Mouse (Mus musculus): ENCODE measurements at regions not wholly inside any gene's neighbourhood (a gene's known extent, or its start where the extent isn't known, plus 50 kb on each side); places are given as distances from the start of the nearest gene placed in this dataset.

- TF ChIP-seq CTCF (IDR thresholded peaks at IDR 0.05; ENCODE audit: low read depth, low read length), result no peak
- TF ChIP-seq POLR2A (IDR thresholded peaks at IDR 0.05; ENCODE audit: extremely low read depth, insufficient read depth, low read length), result no peak
- Histone ChIP-seq H3K27me3 (ENCODE audit: control insufficient read depth, insufficient read depth, low read length) (no peaks in the 10 kb centered on the region), H3K79me2 (ENCODE audit: control insufficient read depth, insufficient read depth, low read length) (no peaks in the 10 kb centered on the region), H3K4me3 (ENCODE audit: insufficient read depth, low read depth, low read length) (no peak overlapping the region), H3K36me3 (ENCODE audit: control insufficient read depth, insufficient read depth, low read length) (no peaks in the 10 kb centered on the region), H3K9ac (ENCODE audit: low read depth, low read length) (no peak overlapping the region), H3K4me1 (ENCODE audit: control insufficient read depth, insufficient read depth, low read length) (no peaks in the 10 kb centered on the region), H3K27ac (replicated peaks; ENCODE audit: insufficient read depth, low read depth, low read length) (no peak overlapping the region)
- DNase-seq (ENCODE audit: extremely low read depth, low read depth, low spot score), result no peak
- 84% methylated on average over 10 of the region's 10 CpGs for WGBS
Measured at GRCm38 (mm10) chr10:102615962-102616595, 104.1 kb downstream of the Rassf9 start.

All from liver, adult 2 months (tissue).